Mouse (Mus musculus) heart, postnatal 14 days (tissue): Measurements from ENCODE around the gene Tec. TPM values are rescaled to one million over a fixed set of nuclear protein-coding genes. Genes with fewer than 3 reads are reported as not detected.

Experiments used
- DNase-seq, 2 experiments: peaks; one replicate each; pipeline ENCODE4 v3.0.0; 2021 to 2022
- intact Hi-C: fragments of 180-260 bp; cut with DNase I; formaldehyde crosslinking; loops from one replicate; pipeline ENCODE4 v1.15.1; 2025
- total RNA-seq, 2 experiments: library from RNA; stranded (reverse); gene quantifications; 2 replicates each; pipeline ENCODE4 v1.2.3; 2021

The Tec gene
- total RNA-seq, 2 experiments from 2014 or later, result 11.0 to 11.9 TPM

- intact Hi-C loops, result no loop called here
Observed at GRCm38 (mm10) chr5:72858306-72858705, 10.0 kb downstream of the Tec start.

GRCm38 (mm10) chr5:72857756-72858155, 10.5 kb downstream of the Tec start:
- DNase-seq, result no peak
- intact Hi-C loops, result no loop called here

More at GRCm38 (mm10) chr5:72858306-72858705, 10.0 kb downstream of the Tec start:
- no peak for DNase-seq

- intact Hi-C loops, result no loop called here
- no peak for DNase-seq
Observed at GRCm38 (mm10) chr5:72856255-72856878, 11.9 kb downstream of the Tec start.

- peak; percentile 87 to 92 for DNase-seq
- intact Hi-C loops, result no loop called here
Observed at GRCm38 (mm10) chr5:72855685-72856124, 12.6 kb downstream of the Tec start.

DNA sequence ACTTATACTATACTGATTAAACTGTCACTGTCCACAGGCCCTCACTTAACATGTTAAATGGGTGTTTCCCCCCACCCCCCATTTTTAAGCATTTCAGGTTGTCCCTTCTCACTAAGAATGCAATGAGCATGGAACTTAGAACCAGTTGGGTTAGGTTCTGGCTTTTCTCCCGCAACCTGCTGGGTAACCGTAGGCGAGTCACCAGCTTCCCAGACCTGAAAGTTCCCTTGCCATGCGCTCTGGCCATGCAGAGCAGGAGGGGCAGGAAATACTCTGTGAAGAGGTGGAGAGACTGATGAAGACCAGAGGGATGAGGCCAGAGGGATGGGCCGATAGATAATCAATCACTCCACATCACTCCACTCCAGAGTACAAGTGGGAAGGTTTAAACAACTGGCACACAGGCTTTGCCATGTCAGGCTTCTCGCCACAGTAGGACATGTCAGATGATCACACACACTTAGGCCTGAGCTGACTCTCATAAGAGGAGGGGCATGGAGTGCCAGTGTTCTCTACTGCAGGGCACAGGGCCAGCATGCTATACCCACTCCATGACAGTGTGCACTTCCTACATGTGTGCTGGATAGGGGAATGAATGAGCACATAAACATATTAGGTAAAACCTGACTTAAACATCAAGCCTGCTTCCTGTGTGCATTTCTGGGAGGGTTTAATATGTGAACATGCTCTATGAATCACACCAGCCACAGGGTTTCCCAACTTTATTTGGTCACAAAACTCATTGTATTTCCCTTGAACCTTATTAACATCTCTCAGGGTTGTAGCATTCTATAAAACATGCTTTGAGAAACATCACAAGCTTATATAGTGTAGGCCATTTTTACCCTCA, 13.9 kb downstream of the Tec start:
- intact Hi-C loops, result no loop called here
- DNase-seq, result no peak

DNA sequence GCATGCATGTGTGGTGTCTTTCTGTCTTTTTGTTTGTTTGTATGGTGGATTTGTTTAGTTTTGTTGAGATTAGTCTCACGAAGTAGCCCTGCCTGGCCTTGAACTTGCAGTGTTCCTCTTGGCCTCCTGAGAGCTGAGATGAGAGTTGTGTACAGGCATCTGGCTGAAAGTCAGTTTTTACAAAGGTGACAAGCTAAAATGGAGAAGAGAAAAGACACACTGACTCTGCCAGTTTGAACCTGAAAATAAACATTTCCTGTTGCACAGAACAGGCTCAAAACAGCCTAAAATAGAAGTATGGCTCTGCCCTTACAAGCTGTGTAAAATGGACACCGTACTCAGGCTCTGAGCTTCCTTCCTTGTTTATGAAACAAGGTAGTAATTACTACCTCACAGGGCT, 14.9 kb downstream of the Tec start:
- no peak for DNase-seq
- intact Hi-C loops, result no loop called here

DNA sequence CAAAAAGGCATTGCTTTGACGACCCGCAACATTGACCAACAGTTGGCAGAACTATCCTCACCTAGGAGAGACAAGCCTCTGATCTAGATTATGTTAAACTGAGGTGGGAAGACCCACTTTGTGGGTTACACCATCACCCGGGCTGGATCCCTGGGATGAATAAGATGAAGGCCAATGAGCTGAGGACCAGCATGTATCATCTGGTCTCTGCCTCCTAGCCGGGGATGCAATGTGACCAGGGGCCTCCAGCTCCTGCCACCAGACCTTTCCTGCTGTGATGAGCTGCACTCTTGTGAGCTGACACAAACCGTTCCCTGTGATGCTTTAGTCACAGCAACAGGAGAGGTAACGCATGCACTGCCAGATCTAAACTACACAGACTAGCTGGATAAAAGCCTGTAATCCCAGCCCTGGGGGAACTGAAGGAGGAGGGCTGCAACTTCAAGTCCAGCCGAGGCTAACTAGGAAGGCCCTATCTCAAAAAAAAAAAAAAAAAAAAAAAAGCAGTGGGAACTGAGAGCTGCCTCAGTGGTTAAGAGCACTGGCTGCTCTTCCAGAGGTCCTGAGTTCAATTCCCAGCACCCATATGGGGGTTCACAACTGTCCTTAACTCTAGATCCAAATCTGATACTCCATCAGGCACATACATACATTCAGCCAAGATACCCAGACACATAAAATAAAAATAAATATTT, 15.8 kb downstream of the Tec start:
- intact Hi-C loops, result no loop called here
- no peak for DNase-seq

DNA sequence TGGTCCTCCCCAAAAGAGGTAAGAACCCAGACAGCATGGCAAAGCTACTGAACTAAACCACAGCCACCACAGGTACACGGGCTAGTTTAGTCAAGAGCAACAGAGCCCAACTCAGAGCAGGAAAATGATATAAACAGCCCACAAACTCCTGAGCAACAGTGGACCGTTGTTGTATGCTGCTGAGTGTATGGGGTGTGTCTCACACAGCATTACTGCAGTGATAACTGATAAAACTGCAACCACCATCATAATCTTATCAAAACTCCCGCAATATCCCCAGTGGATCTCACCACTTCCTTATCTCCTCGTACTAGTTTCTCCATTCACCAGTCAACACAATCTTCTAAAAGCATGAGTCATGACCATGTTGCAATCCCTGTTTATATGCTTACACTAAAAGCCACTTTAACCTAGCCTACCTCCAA, 16.6 kb downstream of the Tec start:
- DNase-seq, result no peak
- intact Hi-C loops, result no loop called here

GRCm38 (mm10) chr5:72850926-72851673, 17.2 kb downstream of the Tec start:
- no peak for DNase-seq
- intact Hi-C loops, result no loop called here

DNA sequence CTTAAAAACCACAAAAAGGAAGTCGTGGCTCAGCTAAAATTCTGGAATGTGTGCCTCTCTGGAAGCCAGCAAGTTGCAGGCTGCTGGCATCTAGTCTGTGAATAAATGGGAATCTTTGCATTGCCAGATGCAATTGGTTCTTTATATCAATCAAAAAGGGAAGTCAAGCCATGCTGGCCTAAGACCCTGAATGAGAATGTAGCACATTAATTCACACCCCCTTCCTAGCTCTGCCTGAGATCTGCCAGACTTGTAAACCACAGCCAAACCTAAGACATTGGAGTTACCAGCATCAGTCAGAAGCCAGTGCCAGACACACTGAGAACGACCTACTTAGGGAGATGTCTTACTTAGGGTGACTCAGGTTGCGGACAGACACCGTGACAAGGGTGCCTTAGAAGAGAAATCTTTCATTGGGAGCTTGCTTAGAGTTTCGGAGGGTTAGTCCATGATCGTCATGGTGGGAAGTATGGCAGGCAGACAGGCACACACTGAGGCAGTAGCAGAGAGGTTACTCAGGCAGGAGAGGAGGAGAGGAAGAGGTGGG, 19.3 kb downstream of the Tec start:
- DNase-seq, result no peak

DNA sequence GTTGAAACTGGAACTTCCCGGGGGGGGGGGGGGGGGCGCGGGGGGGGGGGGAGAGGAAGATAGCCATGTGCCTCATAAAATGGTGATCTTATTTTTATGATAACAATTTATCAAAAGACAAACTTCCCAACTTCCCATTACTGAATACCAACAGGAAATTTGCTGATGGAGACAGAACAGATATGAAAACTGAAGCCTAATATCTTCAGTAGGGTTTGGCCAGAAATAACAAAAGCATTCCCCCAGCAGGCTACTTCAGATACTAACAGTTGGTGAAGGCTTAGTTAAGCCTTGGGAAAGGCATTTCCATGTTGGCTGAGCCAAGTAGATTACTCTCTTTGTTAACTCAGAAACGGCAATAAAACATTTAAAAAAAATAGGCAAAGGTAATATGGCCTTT, 21.6 kb downstream of the Tec start:
- DNase-seq, result no peak
- intact Hi-C loops, result no loop called here

More for the DNA sequence above, 19.3 kb downstream of the Tec start:
- intact Hi-C loops, result no loop called here

DNA sequence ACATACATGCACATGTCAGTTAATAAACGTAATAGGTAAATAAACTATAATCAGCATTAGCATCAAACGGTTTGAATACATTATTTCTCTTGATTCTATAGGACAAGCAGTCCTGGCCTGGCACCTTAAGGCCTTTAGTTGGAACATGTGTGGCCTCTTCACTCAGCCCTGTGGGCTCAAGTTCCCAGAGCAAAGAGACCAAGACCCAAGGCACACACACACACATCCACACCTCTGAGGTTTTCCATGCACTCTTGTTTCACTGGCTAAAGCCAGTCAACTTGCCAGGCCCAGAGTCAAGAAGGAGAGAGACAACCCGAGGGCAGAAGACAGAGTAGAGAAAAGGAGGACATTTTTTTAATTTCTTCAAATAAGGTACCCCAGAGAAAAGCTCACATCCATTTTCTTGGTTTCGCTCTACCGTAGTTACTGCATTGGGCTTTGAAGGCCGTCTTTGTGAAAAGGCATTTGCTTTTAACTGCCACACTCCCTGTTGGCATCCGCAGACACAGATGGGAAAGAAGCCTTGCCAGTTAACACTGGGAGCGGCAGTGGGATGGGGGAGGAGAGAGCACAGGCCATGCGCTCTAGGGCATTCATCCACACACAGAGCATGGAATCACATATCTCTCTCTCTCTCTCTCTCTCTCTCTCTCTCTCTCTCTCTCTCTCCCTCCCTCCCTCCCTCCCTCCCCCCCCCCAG, 22.2 kb downstream of the Tec start:
- peak in 1 of 2 experiments; percentile 28 for DNase-seq
- intact Hi-C loops, result no loop called here

DNA sequence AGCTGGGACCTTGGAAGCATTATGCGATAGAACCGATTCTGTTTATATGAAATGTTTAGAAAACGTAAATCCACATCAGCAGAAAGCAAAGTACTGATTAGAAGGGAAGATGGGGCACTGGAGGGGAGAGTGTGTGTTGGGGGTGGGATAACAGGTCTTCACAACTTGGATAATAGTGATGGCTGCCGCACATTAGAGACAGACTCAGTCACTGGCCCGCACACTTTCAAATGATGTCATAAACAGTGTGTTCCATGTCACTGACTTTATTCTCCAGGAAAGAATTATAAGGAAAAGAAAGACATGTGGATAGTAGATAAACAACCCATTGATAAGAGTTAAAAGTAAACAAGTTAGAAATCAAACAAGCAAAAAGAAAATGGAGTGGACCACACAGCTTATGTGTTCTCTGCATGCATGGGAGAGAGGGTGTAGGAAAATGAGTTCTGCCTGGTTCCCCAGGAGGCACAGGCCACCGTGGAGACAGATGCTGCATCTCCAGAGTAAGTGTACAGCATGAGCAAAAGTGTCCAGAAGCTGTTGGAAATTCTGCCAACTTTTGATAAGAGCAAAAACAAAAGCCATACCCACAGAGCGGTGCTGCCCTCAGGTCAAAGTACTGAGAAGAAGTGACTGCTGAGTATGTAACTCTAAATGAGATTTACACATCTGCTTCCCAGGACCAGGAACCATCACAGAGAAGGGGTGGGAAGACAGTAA, 23.3 kb downstream of the Tec start:
- DNase-seq, result no peak
- intact Hi-C loops, result no loop called here

GRCm38 (mm10) chr5:72844294-72844693, 24.0 kb downstream of the Tec start:
- no peak for DNase-seq
- intact Hi-C loops, result no loop called here

DNA sequence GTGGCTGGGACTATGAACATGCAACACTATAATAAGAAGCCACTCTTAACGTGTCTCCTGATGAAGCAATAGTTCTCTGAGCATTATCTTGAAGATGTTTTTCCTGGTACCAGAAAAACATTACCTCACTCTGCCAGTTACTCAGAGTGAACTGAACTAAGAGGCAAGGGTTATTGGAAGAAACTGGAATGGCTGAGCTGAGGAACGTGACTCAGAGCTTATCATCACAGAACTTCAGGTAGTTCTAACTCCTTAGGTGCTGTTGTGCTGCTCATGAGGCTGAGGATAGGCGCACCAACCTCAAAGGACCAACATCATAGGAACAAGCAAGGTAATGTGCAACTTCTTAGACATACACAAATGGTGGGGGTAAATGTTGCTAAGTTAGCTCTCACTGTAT, 28.6 kb downstream of the Tec start:
- intact Hi-C loops, result no loop called here
- no peak for DNase-seq

DNA sequence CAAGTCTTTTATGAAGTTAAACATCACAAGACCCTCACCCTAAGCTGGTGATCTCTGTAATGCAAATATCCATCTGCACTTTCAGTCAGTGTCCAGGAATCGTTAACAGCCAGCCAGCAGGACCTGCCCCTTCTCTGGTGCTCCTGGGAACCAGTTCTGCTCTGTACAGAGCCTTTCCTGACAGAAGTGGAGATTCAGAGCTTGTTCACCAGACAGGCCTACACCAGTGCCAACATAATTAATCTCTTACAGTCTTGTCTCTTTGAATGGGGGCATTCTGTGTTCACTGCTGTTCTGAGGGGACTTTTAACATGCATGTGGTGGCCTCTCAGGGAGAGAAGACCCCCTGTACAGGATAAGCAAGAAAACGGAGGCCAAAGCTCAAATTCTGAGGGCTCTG, 29.3 kb downstream of the Tec start:
- intact Hi-C loops, result no loop called here

GRCm38 (mm10) chr5:72835656-72836055, 32.6 kb downstream of the Tec start:
- DNase-seq, result no peak
- intact Hi-C loops, result no loop called here

More for the DNA sequence above, 29.3 kb downstream of the Tec start:
- DNase-seq, result no peak

DNA sequence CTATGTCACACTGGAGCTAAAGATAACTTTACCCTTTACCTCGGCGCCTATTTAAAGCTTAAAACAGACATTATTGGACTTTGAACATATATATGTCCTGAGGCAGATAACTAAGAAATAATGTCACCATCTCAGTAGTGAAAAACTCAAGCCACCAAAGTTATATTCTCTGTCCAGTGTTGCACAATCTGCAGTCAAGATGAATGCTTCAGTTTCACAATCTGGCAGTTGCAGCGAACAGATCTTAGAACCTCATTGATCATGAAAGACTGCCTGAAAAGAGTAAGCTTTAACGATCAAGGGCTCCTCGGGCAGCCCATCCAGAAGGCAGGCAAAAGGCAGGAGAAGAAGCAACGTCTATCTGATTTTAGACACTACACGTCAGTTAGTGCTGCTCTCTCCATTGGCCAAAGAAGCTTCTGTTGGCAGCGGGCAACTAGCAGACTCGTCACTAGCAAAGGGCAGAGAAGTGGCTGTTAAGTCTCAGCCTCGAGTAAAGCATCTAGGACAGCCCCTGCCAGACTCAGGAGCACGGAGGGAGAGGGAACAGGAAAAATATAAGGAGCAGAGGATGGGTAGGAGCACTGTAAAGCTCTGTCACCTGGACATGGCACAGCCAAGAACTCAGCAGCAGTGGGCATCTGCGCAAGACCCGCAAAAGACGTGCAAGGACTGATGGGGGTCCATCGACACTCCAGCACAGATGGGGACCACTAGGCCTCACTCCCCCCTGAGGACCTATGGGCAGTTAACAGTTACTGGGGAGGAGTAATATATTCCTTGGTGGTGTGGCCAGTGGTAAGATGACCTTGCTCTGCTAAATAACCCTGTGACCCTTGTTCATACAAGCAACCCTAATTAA, 35.1 kb downstream of the Tec start:
- intact Hi-C loops, result no loop called here
- no peak for DNase-seq
